Mouse (Mus musculus) hindbrain, embryonic 10.5 days (tissue): ENCODE measurements at regions not wholly inside any gene's neighbourhood (a gene's known extent, or its start where the extent isn't known, plus 50 kb on each side); places are given as distances from the start of the nearest gene placed in this dataset.

ENCODE experiments used
- DNase-seq: peaks from one replicate; pipeline ENCODE4 v3.0.0-alpha.2; 2017; ENCODE audit warnings: low spot score
- H3K27ac ChIP-seq: fragments of 300-500 bp; sonication (generic); 2 replicates; pipeline ENCODE4 v1.5.1; 2016; ENCODE audit warnings: mild to moderate bottlenecking, moderate library complexity
- H3K27me3 ChIP-seq: fragments of 300-500 bp; sonication (generic); 2 replicates; pipeline ENCODE4 v1.6.1; 2016; ENCODE audit warnings: mild to moderate bottlenecking; ENCODE audit not compliant: poor library complexity, insufficient read depth, severe bottlenecking
- H3K36me3 ChIP-seq: fragments of 300-500 bp; sonication (generic); 2 replicates; pipeline ENCODE4 v1.6.1; 2016; ENCODE audit warnings: mild to moderate bottlenecking, moderate library complexity
- H3K4me1 ChIP-seq: fragments of 300-500 bp; sonication (generic); replicated peaks from 2 replicates; pipeline ENCODE4 v1.6.1; 2016; ENCODE audit warnings: mild to moderate bottlenecking
- H3K4me3 ChIP-seq: fragments of 300-500 bp; sonication (generic); 2 replicates; pipeline ENCODE4 v1.5.1; 2016; ENCODE audit warnings: mild to moderate bottlenecking, moderate library complexity
- H3K9me3 ChIP-seq: fragments of 300-500 bp; sonication (generic); 2 replicates; pipeline ENCODE4 v1.6.1; 2016; ENCODE audit warnings: mild to moderate bottlenecking, moderate library complexity
- WGBS: fragments of 180-500 bp; shearing (Covaris S2); methylation state at CpG from one replicate; pipeline ENCODE4 v1.1.7; 2016; 5-methylcytosine and 5-hydroxymethylcytosine counted together

- Histone ChIP-seq H3K36me3 (no peaks in the 10 kb centered on the region), H3K27ac (no peak overlapping the region), H3K4me1 (peaks cover 11% of the 10 kb centered on the region; the same call in 1 of the 2 replicates), H3K27me3 (no peaks in the 10 kb centered on the region), H3K4me3 (no peak overlapping the region), H3K9me3 (no peaks in the 10 kb centered on the region)
- 90% methylated on average over 7 of the region's 7 CpGs for WGBS
- no peak for DNase-seq
These were observed 497.0 kb downstream of the Ccdc171 start for GRCm38 (mm10) chr4:84022323-84022722.

GRCm38 (mm10) chr4:84026144-84026543 lies 500.8 kb downstream of the Ccdc171 start:
- Histone ChIP-seq H3K4me3 (no peak overlapping the region), H3K9me3 (no peaks in the 10 kb centered on the region), H3K27me3 (peaks cover 7% of the 10 kb centered on the region; the same call in 1 of the 2 replicates), H3K4me1 (peaks cover 21% of the 10 kb centered on the region), H3K27ac (no peak overlapping the region), H3K36me3 (no peaks in the 10 kb centered on the region)
- WGBS = 83% methylated on average over 8 of the region's 8 CpGs
- DNase-seq = no peak

- Histone ChIP-seq H3K27me3 (peaks cover 7% of the 10 kb centered on the region; the same call in 1 of the 2 replicates), H3K36me3 (no peaks in the 10 kb centered on the region), H3K27ac (no peak overlapping the region), H3K4me3 (no peak overlapping the region), H3K4me1 (peaks cover 40% of the 10 kb centered on the region), H3K9me3 (no peaks in the 10 kb centered on the region)
- WGBS = 20% methylated on average over 5 of the region's 5 CpGs
- peak; percentile 43 for DNase-seq
These were observed 502.8 kb downstream of the Ccdc171 start for GRCm38 (mm10) chr4:84028120-84028519.

- H3K4me1 ChIP-seq = peaks cover 44% of the 10 kb centered on the region
- no peaks in the 10 kb centered on the region for H3K36me3 ChIP-seq
- no peak for DNase-seq
- H3K4me3 ChIP-seq = no peak overlapping the region
- H3K9me3 ChIP-seq = no peaks in the 10 kb centered on the region
- 68% methylated on average over 5 of the region's 5 CpGs for WGBS
- peaks cover 7% of the 10 kb centered on the region; the same call in 1 of the 2 replicates for H3K27me3 ChIP-seq
- no peak overlapping the region for H3K27ac ChIP-seq
These were observed 505.6 kb downstream of the Ccdc171 start for GRCm38 (mm10) chr4:84030916-84031315.

- H3K4me1 ChIP-seq = peaks cover 38% of the 10 kb centered on the region
- H3K27ac ChIP-seq = peak overlapping the region; percentile 71
- H3K4me3 ChIP-seq = no peak overlapping the region
- H3K9me3 ChIP-seq = no peaks in the 10 kb centered on the region
- no peaks in the 10 kb centered on the region for H3K36me3 ChIP-seq
- peak; percentile 36 for DNase-seq
- 41% methylated on average over 10 of the region's 10 CpGs for WGBS
- peaks cover 7% of the 10 kb centered on the region; the same call in 1 of the 2 replicates for H3K27me3 ChIP-seq
These were observed 507.2 kb downstream of the Ccdc171 start for GRCm38 (mm10) chr4:84032505-84032904.

GRCm38 (mm10) chr4:84035347-84035746 lies 510.0 kb downstream of the Ccdc171 start:
- H3K27me3 ChIP-seq = no peaks in the 10 kb centered on the region; the same call in 1 of the 2 replicates
- no peaks in the 10 kb centered on the region for H3K9me3 ChIP-seq
- no peaks in the 10 kb centered on the region for H3K36me3 ChIP-seq
- peaks cover 26% of the 10 kb centered on the region for H3K4me1 ChIP-seq
- H3K27ac ChIP-seq = no peak overlapping the region
- 93% methylated on average over 1 of the region's 1 CpGs for WGBS
- no peak for DNase-seq
- no peak overlapping the region for H3K4me3 ChIP-seq

GRCm38 (mm10) chr4:84037535-84037934 lies 512.2 kb downstream of the Ccdc171 start:
- no peak for DNase-seq
- H3K4me1 ChIP-seq = peaks cover 12% of the 10 kb centered on the region
- H3K9me3 ChIP-seq = 0 out of 2 replicates have a peak, but pooled peaks cover 4% of the 10 kb centered on the region
- 89% methylated on average over 3 of the region's 3 CpGs for WGBS
- no peak overlapping the region for H3K27ac ChIP-seq
- H3K4me3 ChIP-seq = no peak overlapping the region
- no peaks in the 10 kb centered on the region for H3K27me3 ChIP-seq
- no peaks in the 10 kb centered on the region for H3K36me3 ChIP-seq

- Histone ChIP-seq H3K4me1 (peaks cover 11% of the 10 kb centered on the region; the same call in 1 of the 2 replicates), H3K27me3 (no peaks in the 10 kb centered on the region), H3K4me3 (no peak overlapping the region), H3K27ac (no peak overlapping the region), H3K36me3 (no peaks in the 10 kb centered on the region), H3K9me3 (no peaks in the 10 kb centered on the region)
- 93% methylated on average over 6 of the region's 6 CpGs for WGBS
- DNase-seq = no peak
These were observed 524.9 kb downstream of the Ccdc171 start for GRCm38 (mm10) chr4:84050243-84050642.

- no peaks in the 10 kb centered on the region for H3K9me3 ChIP-seq
- H3K27me3 ChIP-seq = no peaks in the 10 kb centered on the region
- DNase-seq = no peak
- no peak overlapping the region for H3K27ac ChIP-seq
- no peaks in the 10 kb centered on the region for H3K4me1 ChIP-seq
- H3K4me3 ChIP-seq = no peak overlapping the region
- H3K36me3 ChIP-seq = no peaks in the 10 kb centered on the region
- 94% methylated on average over 6 of the region's 6 CpGs for WGBS
These were observed 531.6 kb downstream of the Ccdc171 start for GRCm38 (mm10) chr4:84056863-84057502.

- peaks cover 9% of the 10 kb centered on the region for H3K4me1 ChIP-seq
- H3K4me3 ChIP-seq = no peak overlapping the region
- DNase-seq = no peak
- H3K27me3 ChIP-seq = peaks cover 14% of the 10 kb centered on the region; the same call in 1 of the 2 replicates
- no peaks in the 10 kb centered on the region for H3K36me3 ChIP-seq
- 76% methylated on average over 2 of the region's 2 CpGs for WGBS
- no peak overlapping the region for H3K27ac ChIP-seq
- H3K9me3 ChIP-seq = no peaks in the 10 kb centered on the region
These were observed 534.8 kb downstream of the Ccdc171 start for GRCm38 (mm10) chr4:84060187-84060586.

GRCm38 (mm10) chr4:84063755-84064154 lies 538.4 kb downstream of the Ccdc171 start:
- H3K4me1 ChIP-seq = peaks cover 18% of the 10 kb centered on the region
- no peak overlapping the region for H3K4me3 ChIP-seq
- no peaks in the 10 kb centered on the region for H3K9me3 ChIP-seq
- DNase-seq = no peak
- no peak overlapping the region for H3K27ac ChIP-seq
- 75% methylated on average over 5 of the region's 5 CpGs for WGBS
- peaks cover 14% of the 10 kb centered on the region; the same call in 1 of the 2 replicates for H3K27me3 ChIP-seq
- no peaks in the 10 kb centered on the region for H3K36me3 ChIP-seq

- peak; percentile 81 for DNase-seq
- peaks cover 18% of the 10 kb centered on the region for H3K27me3 ChIP-seq
- H3K4me1 ChIP-seq = peaks cover 24% of the 10 kb centered on the region
- peak overlapping the region; percentile 26; the same call in 1 of the 2 replicates for H3K27ac ChIP-seq
- no peak overlapping the region for H3K4me3 ChIP-seq
- WGBS = 25% methylated on average over 15 of the region's 15 CpGs
- no peaks in the 10 kb centered on the region for H3K9me3 ChIP-seq
- no peaks in the 10 kb centered on the region for H3K36me3 ChIP-seq
These were observed 539.5 kb downstream of the Ccdc171 start for GRCm38 (mm10) chr4:84064614-84065456.
